Mouse (Mus musculus) embryonic facial prominence, embryonic 11.5 days (tissue): ENCODE measurements around the gene Dgat2. TPM values are rescaled to one million over a fixed set of nuclear protein-coding genes. Genes with fewer than 3 reads are reported as not detected.
A peak's percentile ranks its signal among the peaks of the same experiment; 100 is the strongest.

Source experiments
- ATAC-seq: fragments of 200-750 bp; cut with Nextera tagmentation; replicated peaks from 2 replicates; pipeline ENCODE4 v1.8.0; 2017; ENCODE audit warnings: low read depth; ENCODE audit not compliant: insufficient number of reproducible peaks, low FRiP score, low TSS enrichment
- DNase-seq: peaks from one replicate; pipeline ENCODE4 v3.0.0-alpha.2; 2015; ENCODE audit warnings: low spot score
- H3K27ac ChIP-seq: fragments of 300-500 bp; sonication (generic); replicated peaks from 2 replicates; pipeline ENCODE4 v1.5.1; 2014; ENCODE audit warnings: mild to moderate bottlenecking, low read depth, low read length, control low read depth
- H3K27me3 ChIP-seq: fragments of 300-500 bp; sonication (generic); 2 replicates; pipeline ENCODE4 v1.6.1; 2014; ENCODE audit warnings: mild to moderate bottlenecking, low read length, moderate library complexity, mixed read lengths; ENCODE audit not compliant: control insufficient read depth, insufficient read depth
- H3K36me3 ChIP-seq: fragments of 300-500 bp; sonication (generic); replicated peaks from 2 replicates; pipeline ENCODE4 v1.6.1; 2014; ENCODE audit warnings: low read depth, mild to moderate bottlenecking, low read length, moderate library complexity, mixed read lengths; ENCODE audit not compliant: control insufficient read depth, insufficient read depth
- H3K4me1 ChIP-seq: fragments of 300-500 bp; sonication (generic); 2 replicates; pipeline ENCODE4 v1.6.1; 2014; ENCODE audit warnings: low read length, mixed read lengths; ENCODE audit not compliant: control insufficient read depth, insufficient read depth
- H3K4me2 ChIP-seq: fragments of 300-500 bp; sonication (generic); 2 replicates; pipeline ENCODE4 v1.6.1; 2014; ENCODE audit warnings: low read depth, mild to moderate bottlenecking, control low read depth, low read length, moderate library complexity
- H3K4me3 ChIP-seq: fragments of 300-500 bp; sonication (generic); 2 replicates; pipeline ENCODE4 v1.5.1; 2014; ENCODE audit warnings: low read depth, low read length, control low read depth
- H3K9ac ChIP-seq: fragments of 300-500 bp; sonication (generic); replicated peaks from 2 replicates; pipeline ENCODE4 v1.6.1; 2014; ENCODE audit warnings: mild to moderate bottlenecking, control low read depth, low read length
- H3K9me3 ChIP-seq: fragments of 300-500 bp; sonication (generic); replicated peaks from 2 replicates; pipeline ENCODE4 v1.6.1; 2016; ENCODE audit warnings: mild to moderate bottlenecking, low read length, inconsistent platforms, mixed read lengths; ENCODE audit not compliant: control insufficient read depth
- WGBS: fragments of 180-500 bp; shearing (Covaris S2); extraction: QIAGEN DNeasy Blood & Tissue Kit; methylation state at CpG from one replicate; pipeline ENCODE4 v1.1.7; 2014; 5-methylcytosine and 5-hydroxymethylcytosine counted together
- polyA plus RNA-seq: library from polyadenylated mRNA; unstranded; fragments of >200 nt; fragmentation: Nextera tagmentation; extraction: Ambion mirVana; gene quantifications from 2 replicates; pipeline ENCODE4 v1.2.1, GENCODE M21; 2014

Dgat2 gene
- polyA plus RNA-seq, 1 experiment from 2014 or later = 9.4 TPM

GRCm38 (mm10) chr7:99131819-99132353 is 50.6 kb downstream of the Dgat2 start:
- Histone ChIP-seq H3K36me3 (no peaks in the 10 kb centered on the region), H3K27ac (no peak overlapping the region), H3K9ac (no peak overlapping the region), H3K4me3 (no peak overlapping the region), H3K27me3 (no peaks in the 10 kb centered on the region), H3K4me2 (no peak overlapping the region), H3K9me3 (no peaks in the 10 kb centered on the region), H3K4me1 (peaks cover 9% of the 10 kb centered on the region)
- DNase-seq = no peak
- 68% methylated on average over 6 of the region's 6 CpGs for WGBS
- ATAC-seq = no peak

GRCm38 (mm10) chr7:99128965-99129364 is 53.6 kb downstream of the Dgat2 start:
- 89% methylated on average over 8 of the region's 8 CpGs for WGBS
- Histone ChIP-seq H3K36me3 (no peaks in the 10 kb centered on the region), H3K27me3 (no peaks in the 10 kb centered on the region), H3K4me2 (no peak overlapping the region), H3K9me3 (no peaks in the 10 kb centered on the region), H3K9ac (no peak overlapping the region), H3K27ac (no peak overlapping the region), H3K4me1 (peaks cover 9% of the 10 kb centered on the region), H3K4me3 (no peak overlapping the region)
- no peak for ATAC-seq
- no peak for DNase-seq

DNA sequence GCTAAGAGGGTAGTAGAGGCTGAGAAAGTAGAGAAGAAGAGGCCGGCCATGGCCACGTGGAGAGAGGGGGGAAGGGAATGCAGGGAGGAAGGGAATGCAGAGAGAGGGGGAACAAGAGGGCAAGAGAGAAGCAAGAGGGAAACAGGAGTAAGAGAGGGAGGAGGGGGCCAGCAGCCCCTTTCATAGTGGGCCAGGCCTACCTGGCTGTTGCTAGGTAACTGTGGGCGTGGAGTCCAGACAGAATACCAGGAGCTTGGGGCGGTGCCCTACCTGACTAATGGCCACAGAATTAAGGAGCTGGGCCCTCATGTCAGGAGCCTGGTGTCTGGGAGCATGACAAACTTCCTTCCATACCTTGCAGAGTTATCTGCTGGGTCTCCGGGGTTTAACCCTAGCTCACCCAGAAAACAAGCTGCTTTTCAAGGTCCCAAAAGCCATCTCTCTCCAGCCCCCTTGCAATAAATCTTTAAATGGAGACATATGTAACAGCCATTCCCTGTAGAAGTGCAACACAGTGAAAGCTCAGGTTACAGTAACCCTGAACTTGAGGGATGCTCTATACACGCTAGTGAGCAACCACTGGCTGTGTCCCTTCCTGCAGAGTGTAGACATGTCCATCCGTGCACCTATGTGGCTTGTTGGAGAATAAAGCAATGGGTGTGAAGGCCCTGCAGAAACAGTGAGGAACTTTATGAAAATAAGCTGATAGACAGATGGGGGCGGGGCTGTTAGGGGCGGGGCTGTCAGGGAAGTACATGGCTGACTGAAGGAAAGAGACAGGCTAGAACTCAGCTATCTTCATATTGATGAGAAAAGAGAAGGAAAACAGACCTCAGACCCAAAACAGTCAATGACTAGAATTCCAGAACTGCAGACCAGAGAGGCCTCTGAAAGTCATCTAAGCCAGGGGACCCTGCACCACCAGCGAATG is 54.2 kb downstream of the Dgat2 start:
- 42% methylated on average over 10 of the region's 10 CpGs for WGBS
- Histone ChIP-seq H3K27ac (peak overlapping the region; percentile 76), H3K9ac (no peak overlapping the region), H3K27me3 (no peaks in the 10 kb centered on the region), H3K36me3 (no peaks in the 10 kb centered on the region), H3K4me1 (peaks cover 9% of the 10 kb centered on the region), H3K9me3 (no peaks in the 10 kb centered on the region), H3K4me2 (no peak overlapping the region), H3K4me3 (no peak overlapping the region)
- DNase-seq (peak; percentile 53), ATAC-seq (peak; percentile 68)

DNA sequence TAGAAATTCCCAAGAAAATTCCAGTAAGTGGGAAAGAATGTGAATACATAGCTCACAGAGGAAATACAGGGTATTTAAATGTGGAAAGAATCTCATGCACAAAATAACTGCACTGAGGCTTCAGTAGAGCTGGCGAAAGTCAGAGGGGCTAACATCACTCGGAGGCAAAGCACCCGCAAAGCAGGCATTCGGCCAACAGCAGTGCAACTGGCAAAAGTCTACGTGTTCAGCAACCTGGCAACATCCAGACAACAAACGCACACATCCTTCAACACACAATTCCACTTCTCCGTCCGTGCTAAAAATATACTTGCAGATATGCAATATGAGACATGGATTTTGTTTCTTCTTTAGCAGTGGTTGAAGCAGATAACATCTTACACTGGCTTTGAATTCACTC is 56.5 kb downstream of the Dgat2 start:
- no peak overlapping the region for H3K4me2 ChIP-seq
- no peaks in the 10 kb centered on the region for H3K36me3 ChIP-seq
- H3K4me3 ChIP-seq = no peak overlapping the region
- H3K9ac ChIP-seq = no peak overlapping the region
- no peak for ATAC-seq
- DNase-seq = no peak
- peaks cover 9% of the 10 kb centered on the region for H3K4me1 ChIP-seq
- H3K27ac ChIP-seq = no peak overlapping the region
- H3K27me3 ChIP-seq = no peaks in the 10 kb centered on the region
- H3K9me3 ChIP-seq = no peaks in the 10 kb centered on the region
- WGBS = 86% methylated on average over 8 of the region's 8 CpGs

DNA sequence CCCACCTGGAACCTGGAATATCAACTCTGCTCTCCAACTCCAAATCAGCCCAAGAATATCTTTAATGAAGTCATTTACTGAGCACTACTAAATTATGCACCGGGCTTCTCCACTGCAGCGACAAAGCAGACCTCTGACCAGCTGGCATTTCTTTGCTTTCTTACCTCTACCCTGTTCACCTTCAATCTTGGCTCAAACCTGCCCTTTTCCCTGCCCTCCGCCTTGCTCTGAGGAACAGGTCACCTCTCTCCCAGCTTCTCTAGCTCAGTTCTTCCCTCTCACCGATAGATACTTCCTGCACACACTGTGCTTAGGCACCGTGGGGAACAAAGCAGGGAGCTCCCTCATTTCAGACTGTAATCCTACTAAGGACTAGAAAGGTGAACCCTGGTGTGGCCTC is 59.9 kb downstream of the Dgat2 start:
- Histone ChIP-seq H3K9ac (no peak overlapping the region; the same call in 1 of the 2 replicates), H3K4me1 (peaks cover 4% of the 10 kb centered on the region), H3K4me3 (no peak overlapping the region), H3K27ac (no peak overlapping the region), H3K27me3 (no peaks in the 10 kb centered on the region), H3K4me2 (no peak overlapping the region), H3K9me3 (no peaks in the 10 kb centered on the region), H3K36me3 (no peaks in the 10 kb centered on the region)
- ATAC-seq (no peak), DNase-seq (no peak)
- 73% methylated on average over 5 of the region's 5 CpGs for WGBS

DNA sequence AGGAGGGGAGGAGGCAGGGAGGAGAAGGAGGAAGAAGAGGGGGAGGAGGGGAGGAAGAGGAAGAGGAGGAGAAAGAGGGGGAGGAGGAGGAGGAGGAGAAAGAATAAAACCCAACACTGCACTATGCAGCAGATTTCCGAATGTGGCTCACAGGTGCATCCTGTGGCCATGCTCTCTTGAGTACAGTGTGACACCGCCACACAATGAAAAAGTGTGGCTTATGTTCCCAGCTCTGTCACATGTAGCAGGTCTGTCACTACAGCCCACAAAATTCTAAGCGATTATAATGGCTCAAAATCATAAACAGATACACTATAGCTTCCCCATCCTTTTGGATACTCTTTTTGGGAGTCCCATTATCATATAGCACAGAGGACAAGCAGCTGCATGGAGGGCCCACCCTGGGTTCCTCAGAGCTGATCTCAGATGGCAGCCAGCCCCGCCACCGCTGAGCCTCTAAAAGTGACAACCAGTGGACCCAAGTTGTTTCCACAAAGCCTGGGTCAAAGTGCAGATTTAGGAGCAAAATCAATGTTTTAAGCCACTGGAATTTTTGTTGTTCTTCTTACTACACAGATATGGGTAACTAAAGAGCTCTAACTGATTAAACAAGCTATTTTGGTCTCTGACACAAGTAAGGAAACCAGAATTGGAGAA is 61.5 kb downstream of the Dgat2 start:
- H3K27ac ChIP-seq = no peak overlapping the region
- no peak overlapping the region for H3K4me3 ChIP-seq
- no peaks in the 10 kb centered on the region for H3K9me3 ChIP-seq
- H3K4me1 ChIP-seq = no peaks in the 10 kb centered on the region
- no peaks in the 10 kb centered on the region for H3K27me3 ChIP-seq
- no peak overlapping the region for H3K4me2 ChIP-seq
- no peak for DNase-seq
- 87% methylated on average over 5 of the region's 5 CpGs for WGBS
- H3K36me3 ChIP-seq = no peaks in the 10 kb centered on the region
- no peak overlapping the region for H3K9ac ChIP-seq
- no peak for ATAC-seq

- H3K4me1 ChIP-seq = no peaks in the 10 kb centered on the region
- no peak overlapping the region for H3K27ac ChIP-seq
- H3K36me3 ChIP-seq = no peaks in the 10 kb centered on the region
- H3K4me3 ChIP-seq = no peak overlapping the region
- DNase-seq (no peak), ATAC-seq (no peak)
- H3K9me3 ChIP-seq = no peaks in the 10 kb centered on the region
- no peaks in the 10 kb centered on the region for H3K27me3 ChIP-seq
- H3K9ac ChIP-seq = no peak overlapping the region
- WGBS = 67% methylated on average over 4 of the region's 4 CpGs
- no peak overlapping the region for H3K4me2 ChIP-seq
These were observed 62.4 kb downstream of the Dgat2 start for GRCm38 (mm10) chr7:99120082-99120481.

DNA sequence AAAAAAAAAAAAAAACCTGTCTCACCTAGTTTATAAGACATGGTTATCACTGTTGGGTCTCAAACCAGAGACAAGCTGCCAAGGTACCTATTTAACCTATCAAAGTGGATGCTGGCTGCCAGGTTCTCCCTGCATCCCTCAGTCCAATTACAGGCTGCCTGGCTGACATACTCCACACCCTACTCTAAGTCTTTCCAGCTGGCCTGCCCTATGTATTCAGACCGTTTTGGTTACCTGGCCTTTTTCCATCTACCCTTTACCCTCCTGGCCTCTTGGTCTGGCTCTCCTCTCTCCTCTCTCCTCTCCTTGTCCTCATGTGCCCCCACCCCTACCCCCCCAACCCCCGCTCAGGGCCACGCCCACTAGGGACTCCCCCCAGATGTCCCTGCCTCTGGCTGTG is 65.7 kb downstream of the Dgat2 start:
- H3K4me1 ChIP-seq = no peaks in the 10 kb centered on the region
- no peak overlapping the region for H3K4me2 ChIP-seq
- DNase-seq (peak; percentile 24), ATAC-seq (no peak)
- H3K36me3 ChIP-seq = no peaks in the 10 kb centered on the region
- H3K4me3 ChIP-seq = no peak overlapping the region
- WGBS = 79% methylated on average over 3 of the region's 3 CpGs
- no peak overlapping the region for H3K27ac ChIP-seq
- H3K9me3 ChIP-seq = no peaks in the 10 kb centered on the region
- no peaks in the 10 kb centered on the region for H3K27me3 ChIP-seq
- H3K9ac ChIP-seq = no peak overlapping the region
